Mouse (Mus musculus): ENCODE measurements around the gene Wdr25. TPM values are rescaled to one million over a fixed set of nuclear protein-coding genes. Genes with fewer than 3 reads are reported as not detected.
A peak's percentile ranks its signal among the peaks of the same experiment; 100 is the strongest.

The Wdr25 gene
- polyA plus RNA-seq, 1 experiment from 2014 or later = 10.2 TPM

DNA sequence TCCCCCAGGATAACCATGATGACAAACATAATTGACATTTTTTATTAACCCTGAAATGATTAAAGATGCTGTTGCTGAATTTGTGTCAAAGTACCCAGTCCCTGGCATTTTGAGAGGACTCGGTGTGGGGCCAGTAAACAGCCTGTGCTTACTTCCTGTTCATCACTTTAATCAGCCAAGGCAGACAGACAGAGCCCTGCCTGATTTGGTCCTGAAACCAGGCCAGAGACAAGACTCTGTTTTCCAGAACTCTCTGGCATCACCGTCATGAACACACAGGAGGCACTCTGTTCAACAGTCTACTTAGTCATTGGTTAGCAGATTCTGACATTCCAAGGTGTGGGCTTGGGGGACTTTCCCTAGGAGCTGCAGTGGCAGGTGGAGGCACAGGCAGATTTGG is 61.0 kb downstream of the Wdr25 start:
- no peak overlapping the region for H3K4me2 ChIP-seq (ENCODE audit: low read depth, low read length)
- H3K9ac ChIP-seq (ENCODE audit: low read length) = no peak overlapping the region
- H3K4me3 ChIP-seq (ENCODE audit: low read length) = no peak overlapping the region
- H3K27ac ChIP-seq (ENCODE audit: low read length) = no peak overlapping the region
- H3K36me3 ChIP-seq (ENCODE audit: control insufficient read depth, insufficient read depth) = no peaks in the 10 kb centered on the region
- H3K27me3 ChIP-seq (ENCODE audit: control insufficient read depth, insufficient read depth, low read length) = no peaks in the 10 kb centered on the region; the same call in 1 of the 2 replicates
- H3K4me1 ChIP-seq (ENCODE audit: control insufficient read depth, insufficient read depth, low read length) = peaks cover 4% of the 10 kb centered on the region
- no peaks in the 10 kb centered on the region for H3K9me3 ChIP-seq (replicated peaks; ENCODE audit: control insufficient read depth, low read length)
- no peak for ATAC-seq (replicated peaks; ENCODE audit: extremely low read depth, insufficient read depth, low FRiP score)
- 63% methylated on average over 2 of the region's 2 CpGs for WGBS

DNA sequence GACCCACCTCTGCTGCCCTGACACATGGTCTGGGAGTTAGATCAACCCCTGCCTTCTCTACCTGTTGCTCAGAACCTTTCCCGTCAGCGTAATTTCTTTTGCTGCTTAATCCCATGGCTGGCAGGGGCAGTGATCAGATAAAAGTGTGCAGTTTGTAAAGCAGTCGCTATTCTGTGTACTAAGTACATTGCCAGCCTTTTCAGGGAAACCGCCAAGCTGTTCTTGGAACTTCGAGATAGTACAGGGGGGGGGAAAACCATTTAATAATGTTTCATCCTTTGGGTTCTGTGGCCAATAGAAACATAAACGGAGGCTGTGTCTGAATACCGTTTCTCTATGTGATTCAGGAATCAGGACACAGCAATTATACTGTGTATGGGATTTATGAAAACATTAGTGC is 65.1 kb downstream of the Wdr25 start:
- peaks cover 2% of the 10 kb centered on the region; the same call in 1 of the 2 replicates for H3K27me3 ChIP-seq (ENCODE audit: control insufficient read depth, insufficient read depth, low read length)
- no peak overlapping the region for H3K27ac ChIP-seq (ENCODE audit: low read length)
- H3K9me3 ChIP-seq (replicated peaks; ENCODE audit: control insufficient read depth, low read length) = no peaks in the 10 kb centered on the region
- no peak overlapping the region; the same call in 1 of the 2 replicates for H3K9ac ChIP-seq (ENCODE audit: low read length)
- peak overlapping the region; percentile 55; the same call in 1 of the 2 replicates for H3K4me2 ChIP-seq (ENCODE audit: low read depth, low read length)
- H3K36me3 ChIP-seq (ENCODE audit: control insufficient read depth, insufficient read depth) = no peaks in the 10 kb centered on the region
- WGBS = 69% methylated on average over 7 of the region's 7 CpGs
- peaks cover 15% of the 10 kb centered on the region for H3K4me1 ChIP-seq (ENCODE audit: control insufficient read depth, insufficient read depth, low read length)
- no peak for ATAC-seq (replicated peaks; ENCODE audit: extremely low read depth, insufficient read depth, low FRiP score)
- no peak overlapping the region for H3K4me3 ChIP-seq (ENCODE audit: low read length)

DNA sequence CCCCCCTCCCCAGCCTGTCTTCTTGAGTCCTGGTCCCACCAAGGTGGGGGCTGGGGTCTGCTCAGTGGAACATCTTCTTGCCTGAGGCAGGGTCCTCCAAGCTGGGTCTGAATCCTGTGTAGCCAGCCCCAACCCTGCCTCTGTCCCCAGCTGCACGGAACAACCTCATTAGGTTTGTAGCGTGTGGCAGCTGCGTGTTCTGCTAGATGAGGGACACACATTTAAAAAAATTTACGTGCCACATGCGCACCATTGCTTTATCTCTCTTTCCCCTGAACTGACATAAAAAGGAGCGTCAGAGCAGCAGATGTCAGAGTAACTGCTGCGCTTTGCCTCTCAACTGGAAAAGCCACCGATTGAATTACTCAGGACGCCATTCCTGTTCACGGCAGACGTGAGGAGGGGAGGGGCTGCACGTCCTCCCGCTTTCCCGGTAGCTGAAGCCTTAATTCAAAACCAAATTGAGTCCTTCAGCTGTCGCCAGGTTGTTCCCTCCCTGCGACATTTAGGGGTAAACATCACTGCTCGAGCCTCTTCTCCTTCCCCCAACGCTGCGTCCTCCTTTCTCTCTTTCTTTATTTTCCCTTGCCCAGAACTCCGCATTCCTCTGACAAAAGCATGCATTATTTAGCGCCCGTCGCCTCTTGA is 65.7 kb downstream of the Wdr25 start:
- no peak overlapping the region; the same call in 1 of the 2 replicates for H3K9ac ChIP-seq (ENCODE audit: low read length)
- no peaks in the 10 kb centered on the region for H3K9me3 ChIP-seq (replicated peaks; ENCODE audit: control insufficient read depth, low read length)
- peak overlapping the region; percentile 26 for H3K4me3 ChIP-seq (ENCODE audit: low read length)
- ATAC-seq (replicated peaks; ENCODE audit: extremely low read depth, insufficient read depth, low FRiP score) = no peak
- no peak overlapping the region for H3K27ac ChIP-seq (ENCODE audit: low read length)
- peaks cover 2% of the 10 kb centered on the region; the same call in 1 of the 2 replicates for H3K27me3 ChIP-seq (ENCODE audit: control insufficient read depth, insufficient read depth, low read length)
- WGBS = 13% methylated on average over 23 of the region's 23 CpGs
- H3K4me1 ChIP-seq (ENCODE audit: control insufficient read depth, insufficient read depth, low read length) = peaks cover 15% of the 10 kb centered on the region
- H3K4me2 ChIP-seq (ENCODE audit: low read depth, low read length) = peak overlapping the region; percentile 55
- H3K36me3 ChIP-seq (ENCODE audit: control insufficient read depth, insufficient read depth) = no peaks in the 10 kb centered on the region

DNA sequence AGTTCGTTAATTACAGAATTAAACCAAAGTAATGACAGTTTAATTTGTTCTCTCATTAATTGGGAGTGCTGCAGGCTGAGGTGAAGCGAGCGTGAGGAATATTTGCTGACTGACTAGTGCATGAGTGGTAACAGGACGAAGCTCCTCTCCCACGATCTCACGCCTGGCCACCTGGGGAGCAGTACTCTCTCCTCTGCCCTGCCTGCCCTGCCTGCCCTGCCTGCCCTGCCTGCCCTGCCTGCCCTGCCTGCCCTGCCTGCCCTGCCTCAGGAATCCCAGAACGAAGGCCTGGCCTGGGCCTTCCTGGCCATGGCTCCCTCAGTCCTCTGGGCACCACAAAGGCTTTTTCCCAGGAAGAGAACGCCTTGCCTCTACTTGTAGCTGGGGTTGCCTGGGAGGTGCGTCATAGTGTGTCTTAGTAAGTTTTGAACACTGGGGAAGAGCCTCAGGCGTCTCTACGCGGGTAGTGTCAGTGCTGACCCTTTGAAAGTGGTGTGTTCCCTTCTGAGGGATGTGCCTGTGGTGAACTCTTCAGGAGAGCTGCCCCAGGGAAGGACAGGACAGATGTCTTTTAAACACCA is 66.3 kb downstream of the Wdr25 start:
- Histone ChIP-seq H3K9me3 (replicated peaks; ENCODE audit: control insufficient read depth, low read length) (no peaks in the 10 kb centered on the region), H3K27me3 (ENCODE audit: control insufficient read depth, insufficient read depth, low read length) (peaks cover 2% of the 10 kb centered on the region; the same call in 1 of the 2 replicates), H3K36me3 (ENCODE audit: control insufficient read depth, insufficient read depth) (no peaks in the 10 kb centered on the region), H3K9ac (ENCODE audit: low read length) (no peak overlapping the region), H3K27ac (ENCODE audit: low read length) (no peak overlapping the region), H3K4me1 (ENCODE audit: control insufficient read depth, insufficient read depth, low read length) (peaks cover 15% of the 10 kb centered on the region), H3K4me3 (ENCODE audit: low read length) (no peak overlapping the region), H3K4me2 (ENCODE audit: low read depth, low read length) (peak overlapping the region; percentile 55)
- no peak for ATAC-seq (replicated peaks; ENCODE audit: extremely low read depth, insufficient read depth, low FRiP score)
- 47% methylated on average over 12 of the region's 12 CpGs for WGBS

DNA sequence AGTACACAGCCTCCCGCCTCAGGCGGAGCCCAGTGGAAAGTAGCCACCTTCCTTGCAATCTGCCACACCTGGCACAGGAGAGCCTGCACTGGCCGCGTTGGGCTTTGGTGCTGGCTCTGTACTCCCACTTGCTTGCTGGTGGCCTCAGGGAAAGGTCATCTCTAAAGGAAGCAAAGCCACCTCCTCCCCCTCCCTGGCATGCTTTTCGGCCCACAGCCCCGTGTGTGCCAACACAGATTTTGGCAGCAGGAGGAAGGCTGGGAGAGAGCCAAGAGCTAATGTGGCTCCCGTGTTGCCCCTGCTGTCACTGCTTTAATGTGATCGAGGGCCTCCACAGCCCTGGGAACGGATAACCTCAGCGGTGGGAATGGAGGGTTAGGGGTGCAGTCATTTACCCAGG is 66.8 kb downstream of the Wdr25 start:
- Histone ChIP-seq H3K9me3 (replicated peaks; ENCODE audit: control insufficient read depth, low read length) (no peaks in the 10 kb centered on the region), H3K27me3 (ENCODE audit: control insufficient read depth, insufficient read depth, low read length) (peaks cover 2% of the 10 kb centered on the region; the same call in 1 of the 2 replicates), H3K4me2 (ENCODE audit: low read depth, low read length) (no peak overlapping the region), H3K9ac (ENCODE audit: low read length) (no peak overlapping the region), H3K4me1 (ENCODE audit: control insufficient read depth, insufficient read depth, low read length) (peaks cover 15% of the 10 kb centered on the region), H3K4me3 (ENCODE audit: low read length) (no peak overlapping the region), H3K27ac (ENCODE audit: low read length) (no peak overlapping the region), H3K36me3 (ENCODE audit: control insufficient read depth, insufficient read depth) (no peaks in the 10 kb centered on the region)
- peak; percentile 82 for ATAC-seq (replicated peaks; ENCODE audit: extremely low read depth, insufficient read depth, low FRiP score)
- 40% methylated on average over 10 of the region's 10 CpGs for WGBS

DNA sequence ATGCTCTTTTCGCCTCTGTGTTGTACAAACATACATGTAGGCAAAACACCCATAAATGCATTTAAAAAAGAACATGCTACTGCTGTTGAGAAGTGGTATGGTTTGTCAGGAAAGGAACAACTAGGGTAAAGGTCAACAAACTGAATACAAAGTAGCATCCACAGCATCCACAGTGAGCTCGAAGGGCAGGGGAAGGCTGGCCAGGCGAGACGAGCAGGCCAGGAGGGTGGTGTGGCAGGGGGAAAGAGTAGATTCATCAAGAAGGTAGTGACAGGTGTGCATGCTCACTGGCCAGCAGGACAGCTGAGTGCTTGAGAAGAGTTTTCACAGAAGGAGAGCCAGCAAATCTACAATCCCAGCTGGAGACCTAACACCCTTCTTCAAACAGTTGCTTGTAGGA is 74.2 kb downstream of the Wdr25 start:
- Histone ChIP-seq H3K4me1 (ENCODE audit: control insufficient read depth, insufficient read depth, low read length) (no peaks in the 10 kb centered on the region), H3K4me2 (ENCODE audit: low read depth, low read length) (no peak overlapping the region), H3K27me3 (ENCODE audit: control insufficient read depth, insufficient read depth, low read length) (no peaks in the 10 kb centered on the region), H3K4me3 (ENCODE audit: low read length) (no peak overlapping the region), H3K27ac (ENCODE audit: low read length) (no peak overlapping the region), H3K9me3 (replicated peaks; ENCODE audit: control insufficient read depth, low read length) (no peaks in the 10 kb centered on the region), H3K36me3 (ENCODE audit: control insufficient read depth, insufficient read depth) (no peaks in the 10 kb centered on the region), H3K9ac (ENCODE audit: low read length) (no peak overlapping the region)
- no peak for ATAC-seq (replicated peaks; ENCODE audit: extremely low read depth, insufficient read depth, low FRiP score)
- 67% methylated on average over 4 of the region's 4 CpGs for WGBS

DNA sequence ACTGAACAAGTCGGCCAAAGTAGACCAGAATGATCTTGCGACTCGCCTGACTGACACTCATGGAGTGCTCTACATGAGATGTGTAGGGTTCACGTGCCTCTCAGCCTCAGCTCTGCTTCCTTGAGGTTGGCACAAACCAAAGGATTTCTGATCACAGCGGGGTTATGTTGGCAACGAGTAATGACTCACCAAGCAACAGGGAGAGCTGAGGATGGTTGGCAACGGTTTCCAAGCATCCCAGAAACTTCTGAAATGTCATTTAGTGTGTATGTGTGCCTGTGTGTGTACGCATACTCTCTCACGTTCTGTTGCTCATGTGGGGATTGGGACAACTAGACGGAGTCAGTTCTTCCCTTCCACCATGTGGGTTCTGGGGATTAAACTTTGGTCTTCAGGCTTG is 74.6 kb downstream of the Wdr25 start:
- Histone ChIP-seq H3K4me2 (ENCODE audit: low read depth, low read length) (no peak overlapping the region), H3K9me3 (replicated peaks; ENCODE audit: control insufficient read depth, low read length) (no peaks in the 10 kb centered on the region)
- WGBS = 79% methylated on average over 10 of the region's 10 CpGs

DNA sequence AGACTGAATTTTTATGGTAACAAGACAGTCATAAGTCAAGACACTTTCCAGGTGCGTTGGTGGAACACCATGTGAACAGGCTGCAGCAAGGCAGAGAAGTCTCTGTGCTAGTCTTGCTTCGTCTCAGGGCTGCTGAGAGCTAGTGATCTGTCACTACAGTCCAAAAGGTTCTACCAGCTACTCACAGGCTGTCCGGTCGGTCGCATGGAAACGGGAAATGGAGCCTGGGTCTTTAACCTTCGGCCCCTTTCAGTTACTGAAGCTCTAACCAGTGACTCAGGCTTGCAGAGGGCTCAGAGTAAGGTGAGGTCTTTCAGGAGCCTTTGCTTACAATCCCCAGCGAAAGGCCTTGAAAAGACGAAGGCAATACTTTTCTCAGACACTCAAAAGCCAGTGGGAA is 78.0 kb downstream of the Wdr25 start:
- H3K4me1 ChIP-seq (ENCODE audit: control insufficient read depth, insufficient read depth, low read length) = no peaks in the 10 kb centered on the region
- ATAC-seq (replicated peaks; ENCODE audit: extremely low read depth, insufficient read depth, low FRiP score) = no peak
- no peaks in the 10 kb centered on the region for H3K27me3 ChIP-seq (ENCODE audit: control insufficient read depth, insufficient read depth, low read length)
- no peak overlapping the region for H3K4me2 ChIP-seq (ENCODE audit: low read depth, low read length)
- H3K4me3 ChIP-seq (ENCODE audit: low read length) = no peak overlapping the region
- no peak overlapping the region for H3K9ac ChIP-seq (ENCODE audit: low read length)
- no peak overlapping the region for H3K27ac ChIP-seq (ENCODE audit: low read length)
- 77% methylated on average over 9 of the region's 9 CpGs for WGBS
- H3K9me3 ChIP-seq (replicated peaks; ENCODE audit: control insufficient read depth, low read length) = no peaks in the 10 kb centered on the region; the same call in none of the 2 replicates
- H3K36me3 ChIP-seq (ENCODE audit: control insufficient read depth, insufficient read depth) = no peaks in the 10 kb centered on the region

More for the DNA sequence above, 74.6 kb downstream of the Wdr25 start:
- H3K9ac ChIP-seq (ENCODE audit: low read length) = no peak overlapping the region
- no peaks in the 10 kb centered on the region for H3K36me3 ChIP-seq (ENCODE audit: control insufficient read depth, insufficient read depth)
- H3K27ac ChIP-seq (ENCODE audit: low read length) = no peak overlapping the region
- no peak for ATAC-seq (replicated peaks; ENCODE audit: extremely low read depth, insufficient read depth, low FRiP score)
- no peaks in the 10 kb centered on the region for H3K4me1 ChIP-seq (ENCODE audit: control insufficient read depth, insufficient read depth, low read length)
- H3K27me3 ChIP-seq (ENCODE audit: control insufficient read depth, insufficient read depth, low read length) = no peaks in the 10 kb centered on the region
- H3K4me3 ChIP-seq (ENCODE audit: low read length) = no peak overlapping the region

DNA sequence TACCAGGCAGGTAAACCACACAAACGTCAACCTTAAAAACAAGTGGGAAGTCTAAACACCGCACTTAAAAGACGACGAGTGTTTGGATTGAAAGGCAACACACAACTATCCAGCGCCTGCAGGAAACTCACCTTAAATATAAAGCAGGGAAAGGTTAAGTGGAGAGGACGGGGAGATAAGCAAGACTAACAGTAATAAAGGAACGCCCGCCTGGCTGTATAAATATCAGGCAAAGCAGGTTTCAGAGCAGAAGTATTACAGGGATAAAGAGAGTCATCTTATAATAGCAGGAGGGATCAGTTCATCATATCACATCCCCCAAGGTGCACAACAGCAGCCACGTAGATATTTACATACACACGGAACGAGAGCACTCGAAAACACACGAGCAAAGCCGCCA is 78.8 kb downstream of the Wdr25 start:
- 78% methylated on average over 14 of the region's 14 CpGs for WGBS
- Histone ChIP-seq H3K4me2 (ENCODE audit: low read depth, low read length) (no peak overlapping the region), H3K4me1 (ENCODE audit: control insufficient read depth, insufficient read depth, low read length) (no peaks in the 10 kb centered on the region), H3K4me3 (ENCODE audit: low read length) (no peak overlapping the region), H3K27ac (ENCODE audit: low read length) (no peak overlapping the region), H3K27me3 (ENCODE audit: control insufficient read depth, insufficient read depth, low read length) (no peaks in the 10 kb centered on the region), H3K9me3 (replicated peaks; ENCODE audit: control insufficient read depth, low read length) (no peaks in the 10 kb centered on the region; the same call in none of the 2 replicates), H3K36me3 (ENCODE audit: control insufficient read depth, insufficient read depth) (no peaks in the 10 kb centered on the region), H3K9ac (ENCODE audit: low read length) (no peak overlapping the region)
- no peak for ATAC-seq (replicated peaks; ENCODE audit: extremely low read depth, insufficient read depth, low FRiP score)

All from heart, embryonic 16.5 days (tissue).